Mouse (Mus musculus) liver, embryonic 14.5 days (tissue): ENCODE measurements around the gene Plekho2. TPM values are rescaled to one million over a fixed set of nuclear protein-coding genes. Genes with fewer than 3 reads are reported as not detected.

ENCODE experiments used
- ATAC-seq: fragments of 200-750 bp; cut with Nextera tagmentation; 2 replicates; pipeline ENCODE4 v1.8.0; 2017; ENCODE audit warnings: moderate number of reproducible peaks, mild to moderate bottlenecking, moderate library complexity; ENCODE audit not compliant: insufficient read depth
- DNase-seq, 3 experiments: peaks; one replicate each; pipeline ENCODE4 v3.0.0-alpha.2; 2012 to 2013; ENCODE audit warnings: low read depth in 3 of 3, low spot score in 3 of 3
- H3K27ac ChIP-seq: fragments of 300-500 bp; sonication (generic); 2 replicates; pipeline ENCODE4 v1.5.1; 2014; ENCODE audit warnings: moderate library complexity, mild to moderate bottlenecking, control low read depth, inconsistent platforms
- H3K27me3 ChIP-seq: fragments of 300-500 bp; sonication (generic); 2 replicates; pipeline ENCODE4 v1.6.1; 2014; ENCODE audit warnings: mild to moderate bottlenecking, low read length, moderate library complexity; ENCODE audit not compliant: control insufficient read depth, insufficient read depth
- H3K36me3 ChIP-seq: fragments of 300-500 bp; sonication (generic); replicated peaks from 2 replicates; pipeline ENCODE4 v1.6.1; 2014; ENCODE audit warnings: low read depth; ENCODE audit not compliant: control insufficient read depth, insufficient read depth
- H3K4me1 ChIP-seq, 2 experiments: fragments of 200-500 bp in 1 of 2; fragments of 300-500 bp in 1 of 2; sonication (generic) in 1 of 2; replicated peaks; 2 replicates each; pipeline ENCODE4 v1.6.1; 2012 to 2014; ENCODE audit warnings: antibody characterized with exemption in 1 of 2, inconsistent platforms in 1 of 2, low read length in 1 of 2; ENCODE audit not compliant: control insufficient read depth in 2 of 2, insufficient read depth in 2 of 2
- H3K4me2 ChIP-seq: fragments of 300-500 bp; sonication (generic); 2 replicates; pipeline ENCODE4 v1.6.1; 2014; ENCODE audit warnings: low read depth, mild to moderate bottlenecking, control low read depth, moderate library complexity
- H3K4me3 ChIP-seq, 2 experiments: fragments of 200-500 bp in 1 of 2; fragments of 300-500 bp in 1 of 2; sonication (generic) in 1 of 2; 2 replicates each; pipeline ENCODE4 v1.5.1; 2012 to 2014; ENCODE audit warnings: low read depth in 2 of 2, low read length in 2 of 2, mild to moderate bottlenecking in 2 of 2, control low read depth in 1 of 2, inconsistent platforms in 1 of 2, moderate library complexity in 1 of 2; ENCODE audit not compliant: insufficient read depth in 1 of 2
- H3K9ac ChIP-seq: fragments of 300-500 bp; sonication (generic); replicated peaks from 2 replicates; pipeline ENCODE4 v1.6.1; 2014; ENCODE audit warnings: mild to moderate bottlenecking, control low read depth, moderate library complexity
- H3K9me3 ChIP-seq: fragments of 300-500 bp; sonication (generic); 2 replicates; pipeline ENCODE4 v1.6.1; 2016; ENCODE audit warnings: low read length, mixed read lengths; ENCODE audit not compliant: control insufficient read depth
- CTCF ChIP-seq: IDR thresholded peaks from 2 replicates; pipeline ENCODE4 v1.5.1; 2016; ENCODE audit warnings: antibody characterized with exemption, low read depth, control low read depth
- EP300 ChIP-seq: IDR thresholded peaks from 2 replicates; pipeline ENCODE4 v1.6.1; 2016; ENCODE audit warnings: antibody characterized with exemption, low read depth
- WGBS: fragments of 180-500 bp; shearing (Covaris S2); extraction: QIAGEN DNeasy Blood & Tissue Kit; methylation state at CpG from one replicate; pipeline ENCODE4 v1.1.7; 2014; ENCODE audit not compliant: insufficient replicate concordance; 5-methylcytosine and 5-hydroxymethylcytosine counted together
- polyA plus RNA-seq, 2 experiments: library from polyadenylated mRNA; depleted of rRNA in 1 of 2; stranded (reverse) in 1 of 2; unstranded in 1 of 2; fragments of >200 nt; fragmentation: Nextera tagmentation in 1 of 2; extraction: Ambion mirVana in 1 of 2; gene quantifications; 2 replicates each; pipeline versions ENCODE4 v1.2.1 to v1.2.3; 2012 to 2014

The Plekho2 gene
- polyA plus RNA-seq, 2 experiments: 15.7 to 21.5 TPM

GRCm38 (mm10) chr9:65586406-65587269 lies 6.8 kb upstream of the Plekho2 start, which contains the start of gene Pif1:
Pif1 (plus strand) TSS chr9:65587160.
- peak; percentile 84 for ATAC-seq
- peak within 1 kb of the TSS; percentile 82 to 98 for H3K4me3 ChIP-seq
- peak within 1 kb of the TSS; percentile 89 for H3K9ac ChIP-seq
- no peak for TF ChIP-seq EP300
- TF ChIP-seq CTCF: no peak
- 9% methylated on average over 28 of the region's 28 CpGs for WGBS
- no peaks in the 10 kb centered on the region for H3K27me3 ChIP-seq
- H3K4me1 ChIP-seq: peaks cover 14 to 17% of the 10 kb centered on the region in 2 experiments
- H3K9me3 ChIP-seq: no peaks in the 10 kb centered on the region
- peak within 1 kb of the TSS; percentile 88 for H3K4me2 ChIP-seq
- DNase-seq: peak; percentile 83 to 90 (median 87)
- peak within 1 kb of the TSS; percentile 84 for H3K27ac ChIP-seq
- peaks cover 24% of the 10 kb centered on the region for H3K36me3 ChIP-seq

- no peak overlapping the region for H3K4me3 ChIP-seq
- H3K27ac ChIP-seq: no peak overlapping the region
- H3K9me3 ChIP-seq: no peaks in the 10 kb centered on the region
- peaks cover 16 to 19% of the 10 kb centered on the region in 2 experiments for H3K4me1 ChIP-seq
- no peaks in the 10 kb centered on the region for H3K36me3 ChIP-seq
- ATAC-seq: no peak
- no peak overlapping the region; the same call in 1 of the 2 replicates for H3K4me2 ChIP-seq
- WGBS: 5% methylated on average over 8 of the region's 8 CpGs
- TF ChIP-seq CTCF (no peak), EP300 (no peak)
- no peak overlapping the region for H3K9ac ChIP-seq
- DNase-seq: peak; percentile 62 to 66 (median 65)
- no peaks in the 10 kb centered on the region for H3K27me3 ChIP-seq
These were observed 3.2 kb upstream of the Plekho2 start for GRCm38 (mm10) chr9:65583045-65583444.

- Histone ChIP-seq H3K9me3 (no peaks in the 10 kb centered on the region), H3K27ac (peak overlapping the region; percentile 91), H3K36me3 (peaks cover 12% of the 10 kb centered on the region), H3K4me2 (peak overlapping the region; percentile 97), H3K4me1 (peaks cover 31 to 39% of the 10 kb centered on the region in 2 experiments), H3K9ac (peak overlapping the region; percentile 59), H3K4me3 (peak overlapping the region; percentile 67 to 78), H3K27me3 (no peaks in the 10 kb centered on the region)
- TF ChIP-seq EP300 (peak; percentile 72), CTCF (peak; percentile 100)
- peak; percentile 88 to 95 (median 90) for DNase-seq
- 3% methylated on average over 21 of the region's 29 CpGs for WGBS
- peak; percentile 58 for ATAC-seq
These were observed 789 bp upstream of the Plekho2 start for GRCm38 (mm10) chr9:65580401-65581256.

- H3K36me3 ChIP-seq: peaks cover 12% of the 10 kb centered on the region
- WGBS: 8% methylated on average over 9 of the region's 9 CpGs
These were observed 1.0 kb downstream of the Plekho2 start for GRCm38 (mm10) chr9:65578801-65579249.

More at GRCm38 (mm10) chr9:65578801-65579249, 1.0 kb downstream of the Plekho2 start:
- no peak for ATAC-seq
- Histone ChIP-seq H3K27ac (peak overlapping the region; percentile 69), H3K4me1 (peaks cover 44 to 52% of the 10 kb centered on the region in 2 experiments), H3K9ac (peak overlapping the region; percentile 74), H3K4me3 (peak overlapping the region; percentile 67 to 86), H3K27me3 (no peaks in the 10 kb centered on the region), H3K9me3 (no peaks in the 10 kb centered on the region), H3K4me2 (peak overlapping the region; percentile 97)
- TF ChIP-seq CTCF: no peak
- TF ChIP-seq EP300: no peak
- no peak for DNase-seq
